Mouse (Mus musculus): ENCODE measurements at regions not wholly inside any gene's neighbourhood (a gene's known extent, or its start where the extent isn't known, plus 50 kb on each side); places are given as distances from the start of the nearest gene placed in this dataset.

DNA sequence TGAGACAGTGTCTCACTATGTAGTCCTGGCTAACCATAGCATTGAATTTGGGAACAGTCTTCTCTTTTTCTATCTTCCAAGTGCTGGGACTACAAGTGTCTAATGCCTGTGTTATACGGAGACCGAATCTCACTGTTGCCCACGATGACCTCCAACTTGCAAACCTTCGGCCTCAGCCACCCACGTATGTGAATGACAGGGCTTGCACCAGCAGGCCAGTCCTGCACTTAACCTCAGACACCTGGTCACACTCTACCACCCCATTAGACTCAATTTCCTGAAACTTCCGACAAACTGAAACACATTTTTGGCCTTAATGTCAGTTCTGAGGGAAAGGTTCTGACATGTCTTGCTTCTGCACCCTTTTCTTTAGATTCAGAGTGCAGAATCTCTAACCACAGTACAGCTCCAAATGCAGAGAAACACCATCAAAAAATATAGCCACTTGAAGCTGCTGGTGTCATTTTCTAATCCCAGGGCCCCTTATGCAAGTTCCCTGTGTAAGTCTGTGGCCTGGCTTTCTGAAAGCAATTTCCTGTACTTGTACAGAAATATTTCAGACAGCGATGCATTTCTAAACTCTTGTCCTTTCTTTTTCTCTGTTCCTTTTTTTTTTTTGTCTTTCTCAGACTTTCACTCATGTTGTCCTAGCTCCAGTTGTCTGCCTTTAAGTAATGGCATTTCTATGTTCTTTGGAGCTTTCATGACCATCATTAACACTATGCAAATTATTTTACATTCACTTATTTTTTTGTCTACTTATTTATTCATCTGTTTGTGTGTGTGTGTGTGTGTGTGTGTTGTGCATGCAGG, 97.8 kb downstream of the Tmsb4x start:
- Histone ChIP-seq H3K27ac (ENCODE audit: insufficient read depth, low read length) (no peak overlapping the region), H3K36me3 (ENCODE audit: control insufficient read depth, insufficient read depth, low read length, poor library complexity, severe bottlenecking) (no peaks in the 10 kb centered on the region), H3K4me3 (ENCODE audit: low read depth, low read length) (no peak overlapping the region), H3K9me3 (replicated peaks; ENCODE audit: control insufficient read depth, insufficient read depth, low read length, poor library complexity, severe bottlenecking) (no peaks in the 10 kb centered on the region), H3K9ac (ENCODE audit: low read depth, poor library complexity, severe bottlenecking) (no peak overlapping the region), H3K27me3 (ENCODE audit: control insufficient read depth, insufficient read depth, low read length, poor library complexity, severe bottlenecking) (no peaks in the 10 kb centered on the region), H3K4me1 (ENCODE audit: control insufficient read depth, insufficient read depth, low read length) (no peaks in the 10 kb centered on the region)
- TF ChIP-seq CTCF (IDR thresholded peaks at IDR 0.05; ENCODE audit: low read depth, low read length) (no peak), EP300 (IDR thresholded peaks at IDR 0.05; ENCODE audit: insufficient read depth, low read depth, low read length) (no peak), POLR2A (IDR thresholded peaks at IDR 0.05; ENCODE audit: insufficient read depth, low read length) (no peak)

DNA sequence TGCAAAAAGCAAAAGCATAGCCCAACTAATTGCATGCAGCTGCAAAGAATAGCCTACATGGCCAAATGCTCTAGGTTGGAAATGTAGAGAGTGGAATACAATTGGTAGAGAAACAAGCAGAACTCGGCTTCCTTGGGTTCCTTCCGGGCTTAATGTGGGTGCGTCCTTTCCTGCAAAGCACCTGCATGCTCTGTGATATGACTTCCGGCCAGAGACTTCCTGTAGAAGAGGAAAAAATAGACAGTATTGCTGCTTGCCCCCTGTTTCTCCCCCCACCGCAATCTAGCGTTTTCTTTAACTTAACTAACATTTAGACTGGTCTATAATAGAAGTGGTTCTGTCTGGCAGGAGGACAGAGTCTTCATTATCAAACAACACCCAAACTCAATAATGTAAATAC, 100.8 kb downstream of the Tmsb4x start:
- Histone ChIP-seq H3K27ac (ENCODE audit: insufficient read depth, low read length) (no peak overlapping the region), H3K4me3 (ENCODE audit: low read depth, low read length) (no peak overlapping the region), H3K4me1 (ENCODE audit: control insufficient read depth, insufficient read depth, low read length) (no peaks in the 10 kb centered on the region), H3K27me3 (ENCODE audit: control insufficient read depth, insufficient read depth, low read length, poor library complexity, severe bottlenecking) (no peaks in the 10 kb centered on the region), H3K36me3 (ENCODE audit: control insufficient read depth, insufficient read depth, low read length, poor library complexity, severe bottlenecking) (no peaks in the 10 kb centered on the region), H3K9me3 (replicated peaks; ENCODE audit: control insufficient read depth, insufficient read depth, low read length, poor library complexity, severe bottlenecking) (no peaks in the 10 kb centered on the region), H3K9ac (ENCODE audit: low read depth, poor library complexity, severe bottlenecking) (no peak overlapping the region)
- TF ChIP-seq CTCF (IDR thresholded peaks at IDR 0.05; ENCODE audit: low read depth, low read length) (no peak), POLR2A (IDR thresholded peaks at IDR 0.05; ENCODE audit: insufficient read depth, low read length) (no peak), EP300 (IDR thresholded peaks at IDR 0.05; ENCODE audit: insufficient read depth, low read depth, low read length) (no peak)

- H3K27me3 ChIP-seq (ENCODE audit: control insufficient read depth, insufficient read depth, low read length, poor library complexity, severe bottlenecking) = no peaks in the 10 kb centered on the region; the same call in 1 of the 2 replicates
- H3K9me3 ChIP-seq (replicated peaks; ENCODE audit: control insufficient read depth, insufficient read depth, low read length, poor library complexity, severe bottlenecking) = no peaks in the 10 kb centered on the region
- H3K4me3 ChIP-seq (ENCODE audit: low read depth, low read length) = no peak overlapping the region
- H3K36me3 ChIP-seq (ENCODE audit: control insufficient read depth, insufficient read depth, low read length, poor library complexity, severe bottlenecking) = no peaks in the 10 kb centered on the region
- TF ChIP-seq POLR2A (IDR thresholded peaks at IDR 0.05; ENCODE audit: insufficient read depth, low read length) (no peak), CTCF (IDR thresholded peaks at IDR 0.05; ENCODE audit: low read depth, low read length) (no peak), EP300 (IDR thresholded peaks at IDR 0.05; ENCODE audit: insufficient read depth, low read depth, low read length) (no peak)
- no peaks in the 10 kb centered on the region for H3K4me1 ChIP-seq (ENCODE audit: control insufficient read depth, insufficient read depth, low read length)
- no peak overlapping the region for H3K27ac ChIP-seq (ENCODE audit: insufficient read depth, low read length)
- no peak overlapping the region for H3K9ac ChIP-seq (ENCODE audit: low read depth, poor library complexity, severe bottlenecking)
These were observed 101.6 kb downstream of the Tmsb4x start for GRCm38 (mm10) chrX:167107469-167107868.

DNA sequence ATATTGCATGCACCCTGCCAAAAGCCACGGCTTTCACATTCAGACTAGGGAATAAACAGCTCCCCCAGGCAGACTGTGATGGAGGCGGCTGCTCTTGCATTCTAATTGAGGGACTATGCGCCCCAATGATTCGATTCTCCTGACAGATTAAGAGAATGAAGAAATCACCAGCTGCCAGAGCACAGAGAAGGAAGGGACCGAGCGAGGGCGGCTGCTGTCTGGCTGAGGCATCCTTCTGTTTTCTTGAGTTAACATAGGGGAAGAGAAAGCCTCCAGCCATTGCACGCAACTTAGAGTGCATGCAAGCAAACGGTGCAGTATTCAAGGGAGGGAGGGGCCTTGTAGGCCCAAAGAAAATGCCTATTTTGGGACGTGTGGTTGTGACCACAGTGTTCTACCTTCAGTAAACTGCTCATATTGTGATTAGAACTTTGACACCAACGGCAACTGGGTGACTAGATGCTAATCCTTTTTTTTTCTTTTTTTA, 103.1 kb downstream of the Tmsb4x start:
- TF ChIP-seq CTCF (IDR thresholded peaks at IDR 0.05; ENCODE audit: low read depth, low read length) (no peak), EP300 (IDR thresholded peaks at IDR 0.05; ENCODE audit: insufficient read depth, low read depth, low read length) (no peak), POLR2A (IDR thresholded peaks at IDR 0.05; ENCODE audit: insufficient read depth, low read length) (no peak)
- no peaks in the 10 kb centered on the region for H3K36me3 ChIP-seq (ENCODE audit: control insufficient read depth, insufficient read depth, low read length, poor library complexity, severe bottlenecking)

DNA sequence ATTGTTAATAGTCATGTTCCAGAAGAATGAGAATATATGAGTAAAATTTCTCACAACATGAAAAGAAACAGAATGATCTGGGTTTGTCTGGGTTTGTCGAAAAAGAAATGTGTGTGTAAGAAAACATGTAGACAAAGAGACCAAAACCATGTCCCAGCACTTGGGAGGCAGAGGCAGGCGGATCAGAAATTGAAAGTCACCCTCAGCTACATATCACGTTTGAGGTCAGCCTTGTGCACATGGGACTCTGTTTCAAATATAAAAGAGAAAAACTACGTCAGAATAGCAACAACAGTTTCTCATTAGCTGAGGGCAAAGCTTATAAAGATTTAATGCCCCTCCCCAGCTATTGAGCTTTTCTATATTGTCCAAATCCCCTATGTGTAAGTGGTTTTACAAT, 103.8 kb downstream of the Tmsb4x start:
- no peaks in the 10 kb centered on the region; the same call in 1 of the 2 replicates for H3K27me3 ChIP-seq (ENCODE audit: control insufficient read depth, insufficient read depth, low read length, poor library complexity, severe bottlenecking)
- H3K4me3 ChIP-seq (ENCODE audit: low read depth, low read length) = no peak overlapping the region
- no peaks in the 10 kb centered on the region for H3K4me1 ChIP-seq (ENCODE audit: control insufficient read depth, insufficient read depth, low read length)
- no peak for TF ChIP-seq POLR2A (IDR thresholded peaks at IDR 0.05; ENCODE audit: insufficient read depth, low read length)
- no peaks in the 10 kb centered on the region for H3K9me3 ChIP-seq (replicated peaks; ENCODE audit: control insufficient read depth, insufficient read depth, low read length, poor library complexity, severe bottlenecking)
- H3K9ac ChIP-seq (ENCODE audit: low read depth, poor library complexity, severe bottlenecking) = no peak overlapping the region
- H3K36me3 ChIP-seq (ENCODE audit: control insufficient read depth, insufficient read depth, low read length, poor library complexity, severe bottlenecking) = no peaks in the 10 kb centered on the region
- H3K27ac ChIP-seq (ENCODE audit: insufficient read depth, low read length) = no peak overlapping the region

More for the DNA sequence above, 103.1 kb downstream of the Tmsb4x start:
- Histone ChIP-seq H3K4me3 (ENCODE audit: low read depth, low read length) (no peak overlapping the region), H3K4me1 (ENCODE audit: control insufficient read depth, insufficient read depth, low read length) (no peaks in the 10 kb centered on the region), H3K9me3 (replicated peaks; ENCODE audit: control insufficient read depth, insufficient read depth, low read length, poor library complexity, severe bottlenecking) (no peaks in the 10 kb centered on the region), H3K27me3 (ENCODE audit: control insufficient read depth, insufficient read depth, low read length, poor library complexity, severe bottlenecking) (no peaks in the 10 kb centered on the region; the same call in 1 of the 2 replicates), H3K9ac (ENCODE audit: low read depth, poor library complexity, severe bottlenecking) (no peak overlapping the region), H3K27ac (ENCODE audit: insufficient read depth, low read length) (no peak overlapping the region)

DNA sequence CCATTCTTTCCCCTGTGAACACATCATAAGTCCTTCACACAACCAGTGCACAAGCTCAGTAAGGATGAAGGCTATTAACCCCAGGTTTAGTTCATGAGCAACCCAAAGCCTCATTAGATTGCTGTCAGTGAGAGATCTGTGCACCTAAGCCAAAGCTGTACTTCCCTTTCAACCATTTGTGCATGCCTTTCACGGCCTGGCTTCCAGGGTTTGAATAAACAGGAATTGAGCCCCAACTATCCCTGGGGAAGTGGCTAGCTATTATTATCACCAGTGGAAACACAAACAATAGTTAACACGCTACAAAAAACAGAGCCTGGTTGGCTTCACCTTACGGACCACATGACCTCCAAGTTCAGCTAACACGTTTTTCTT, 104.9 kb downstream of the Tmsb4x start:
- Histone ChIP-seq H3K9me3 (replicated peaks; ENCODE audit: control insufficient read depth, insufficient read depth, low read length, poor library complexity, severe bottlenecking) (no peaks in the 10 kb centered on the region), H3K27me3 (ENCODE audit: control insufficient read depth, insufficient read depth, low read length, poor library complexity, severe bottlenecking) (no peaks in the 10 kb centered on the region; the same call in 1 of the 2 replicates), H3K36me3 (ENCODE audit: control insufficient read depth, insufficient read depth, low read length, poor library complexity, severe bottlenecking) (no peaks in the 10 kb centered on the region), H3K4me1 (ENCODE audit: control insufficient read depth, insufficient read depth, low read length) (no peaks in the 10 kb centered on the region), H3K4me3 (ENCODE audit: low read depth, low read length) (no peak overlapping the region), H3K27ac (ENCODE audit: insufficient read depth, low read length) (no peak overlapping the region), H3K9ac (ENCODE audit: low read depth, poor library complexity, severe bottlenecking) (no peak overlapping the region)
- no peak for TF ChIP-seq CTCF (IDR thresholded peaks at IDR 0.05; ENCODE audit: low read depth, low read length)
- no peak for TF ChIP-seq POLR2A (IDR thresholded peaks at IDR 0.05; ENCODE audit: insufficient read depth, low read length)
- no peak for TF ChIP-seq EP300 (IDR thresholded peaks at IDR 0.05; ENCODE audit: insufficient read depth, low read depth, low read length)
